Mouse (Mus musculus) hindbrain, embryonic 15.5 days (tissue): ENCODE results near the gene Wbp2. TPM values are rescaled to one million over a fixed set of nuclear protein-coding genes. Genes with fewer than 3 reads are reported as not detected.

Source experiments
- ATAC-seq: fragments of 200-750 bp; cut with Nextera tagmentation; 2 replicates; pipeline ENCODE4 v1.8.0; 2017; ENCODE audit warnings: low read depth, moderate number of reproducible peaks, moderate TSS enrichment; ENCODE audit not compliant: low FRiP score
- H3K27ac ChIP-seq: fragments of 300-500 bp; sonication (generic); replicated peaks from 2 replicates; pipeline ENCODE4 v1.5.1; 2015; ENCODE audit warnings: mild to moderate bottlenecking, inconsistent platforms
- H3K27me3 ChIP-seq: fragments of 300-500 bp; sonication (generic); 2 replicates; pipeline ENCODE4 v1.6.1; 2015; ENCODE audit warnings: control low read depth, inconsistent platforms
- H3K36me3 ChIP-seq: fragments of 300-500 bp; sonication (generic); 2 replicates; pipeline ENCODE4 v1.6.1; 2015; ENCODE audit warnings: control low read depth, inconsistent platforms
- H3K4me1 ChIP-seq: fragments of 300-500 bp; sonication (generic); replicated peaks from 2 replicates; pipeline ENCODE4 v1.6.1; 2015; ENCODE audit warnings: control low read depth, inconsistent platforms
- H3K4me2 ChIP-seq: fragments of 300-500 bp; sonication (generic); 2 replicates; pipeline ENCODE4 v1.6.1; 2015; ENCODE audit warnings: moderate library complexity, mild to moderate bottlenecking, inconsistent platforms
- H3K4me3 ChIP-seq: fragments of 300-500 bp; sonication (generic); 2 replicates; pipeline ENCODE4 v1.5.1; 2015; ENCODE audit warnings: mild to moderate bottlenecking, inconsistent platforms
- H3K9ac ChIP-seq: fragments of 300-500 bp; sonication (generic); 2 replicates; pipeline ENCODE4 v1.6.1; 2015; ENCODE audit warnings: inconsistent platforms
- H3K9me3 ChIP-seq: fragments of 300-500 bp; sonication (generic); 2 replicates; pipeline ENCODE4 v1.6.1; 2016; ENCODE audit warnings: control low read depth, inconsistent platforms
- WGBS: fragments of 180-500 bp; shearing (Covaris S2); methylation state at CpG from one replicate; pipeline ENCODE4 v1.1.7; 2015; 5-methylcytosine and 5-hydroxymethylcytosine counted together
- polyA plus RNA-seq: library from polyadenylated mRNA; unstranded; fragments of >200 nt; fragmentation: Nextera tagmentation; extraction: Ambion mirVana; gene quantifications from 2 replicates; pipeline ENCODE4 v1.2.1, GENCODE M21; 2015

Gene Wbp2
- polyA plus RNA-seq, 1 experiment from 2014 or later = 196 TPM

- 0 out of 2 replicates have a peak overlapping the region, but pooled peaks have one; percentile 40 for H3K4me3 ChIP-seq
- peaks cover 63% of the 10 kb centered on the region for H3K27me3 ChIP-seq
- no peaks in the 10 kb centered on the region for H3K9me3 ChIP-seq
- WGBS = 16% methylated on average over 19 of the region's 19 CpGs
- H3K27ac ChIP-seq = no peak overlapping the region
- no peak overlapping the region for H3K9ac ChIP-seq
- no peaks in the 10 kb centered on the region for H3K36me3 ChIP-seq
- H3K4me2 ChIP-seq = peak overlapping the region; percentile 59
- ATAC-seq = no peak
- peaks cover 48% of the 10 kb centered on the region for H3K4me1 ChIP-seq
Measured at GRCm38 (mm10) chr11:116107777-116108285, 21.0 kb upstream of the Wbp2 start.

- H3K4me3 ChIP-seq = no peak overlapping the region
Measured at GRCm38 (mm10) chr11:116106963-116107776, 20.4 kb upstream of the Wbp2 start.

DNA sequence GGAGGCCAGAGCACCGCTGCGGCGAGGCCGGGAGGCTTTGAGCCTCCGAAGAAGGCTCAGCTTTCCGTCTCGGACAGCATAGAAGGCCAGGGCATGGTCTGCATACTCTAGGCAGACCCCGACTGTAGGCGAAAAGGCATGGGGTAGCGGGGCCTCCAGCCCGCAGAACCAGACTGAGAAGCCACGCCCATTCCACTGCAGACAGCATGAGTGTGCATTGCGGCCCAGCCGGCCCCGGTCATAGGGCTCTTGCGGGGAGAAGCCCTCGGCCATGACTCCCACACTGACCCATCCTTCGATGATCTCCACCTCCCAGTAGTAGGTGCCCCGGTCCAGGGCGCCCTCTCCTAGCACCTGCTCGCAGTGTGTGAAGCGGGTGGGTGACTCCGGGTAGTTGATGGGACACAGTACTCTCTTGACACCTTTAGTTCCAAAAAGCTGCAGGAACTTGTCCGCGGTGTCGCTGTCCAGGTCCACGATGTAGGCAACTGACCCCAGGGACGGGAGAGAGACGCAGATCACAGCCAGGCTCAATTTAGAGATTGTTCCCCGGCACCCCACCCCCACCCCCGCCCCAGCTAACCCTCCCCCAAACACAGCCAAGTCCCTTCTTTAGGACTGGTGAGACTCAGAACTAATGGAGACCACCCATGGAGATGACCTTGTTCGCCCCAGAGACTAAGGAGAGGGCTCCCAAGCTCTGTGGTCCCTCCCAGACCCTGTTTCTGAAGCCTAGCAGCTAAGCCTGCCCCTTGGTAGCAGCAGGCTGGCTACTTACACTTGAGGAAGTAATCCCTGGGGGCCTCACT, 19.6 kb upstream of the Wbp2 start:
- Histone ChIP-seq H3K36me3 (no peaks in the 10 kb centered on the region), H3K9me3 (no peaks in the 10 kb centered on the region), H3K4me3 (no peak overlapping the region), H3K4me1 (peaks cover 55% of the 10 kb centered on the region), H3K27me3 (peaks cover 54% of the 10 kb centered on the region), H3K27ac (no peak overlapping the region), H3K4me2 (peak overlapping the region; percentile 18; the same call in 1 of the 2 replicates), H3K9ac (no peak overlapping the region)
- 26% methylated on average over 32 of the region's 32 CpGs for WGBS
- ATAC-seq = no peak

More at GRCm38 (mm10) chr11:116106963-116107776, 20.4 kb upstream of the Wbp2 start:
- Histone ChIP-seq H3K9me3 (no peaks in the 10 kb centered on the region), H3K9ac (no peak overlapping the region), H3K4me2 (peak overlapping the region; percentile 59), H3K27me3 (peaks cover 62% of the 10 kb centered on the region), H3K36me3 (no peaks in the 10 kb centered on the region), H3K4me1 (peaks cover 51% of the 10 kb centered on the region), H3K27ac (no peak overlapping the region)
- ATAC-seq = no peak
- WGBS = 21% methylated on average over 13 of the region's 14 CpGs

- Histone ChIP-seq H3K4me2 (no peak overlapping the region), H3K4me3 (no peak overlapping the region), H3K27ac (no peak overlapping the region), H3K27me3 (peaks cover 41% of the 10 kb centered on the region), H3K36me3 (no peaks in the 10 kb centered on the region), H3K9me3 (no peaks in the 10 kb centered on the region), H3K4me1 (peaks cover 51% of the 10 kb centered on the region), H3K9ac (no peak overlapping the region)
- 91% methylated on average over 2 of the region's 2 CpGs for whole genome bisulfite sequencing
- no peak for ATAC-seq
Measured at GRCm38 (mm10) chr11:116105065-116105464, 18.3 kb upstream of the Wbp2 start.

- Histone ChIP-seq H3K4me2 (no peak overlapping the region), H3K36me3 (no peaks in the 10 kb centered on the region), H3K4me1 (peaks cover 42% of the 10 kb centered on the region), H3K9ac (no peak overlapping the region), H3K9me3 (no peaks in the 10 kb centered on the region), H3K27me3 (peaks cover 31% of the 10 kb centered on the region), H3K4me3 (no peak overlapping the region), H3K27ac (peak overlapping the region; percentile 67)
- WGBS = 37% methylated on average over 14 of the region's 14 CpGs
- peak; percentile 39; the same call in 1 of the 2 replicates for ATAC-seq
Measured at GRCm38 (mm10) chr11:116104006-116104646, 17.3 kb upstream of the Wbp2 start.

GRCm38 (mm10) chr11:116103572-116103971, 16.8 kb upstream of the Wbp2 start:
- Histone ChIP-seq H3K9ac (no peak overlapping the region), H3K4me1 (peaks cover 38% of the 10 kb centered on the region), H3K27ac (peak overlapping the region; percentile 67), H3K4me2 (no peak overlapping the region), H3K9me3 (no peaks in the 10 kb centered on the region), H3K36me3 (no peaks in the 10 kb centered on the region), H3K4me3 (no peak overlapping the region), H3K27me3 (peaks cover 26% of the 10 kb centered on the region)
- WGBS = 75% methylated on average over 12 of the region's 12 CpGs
- no peak for ATAC-seq

- H3K9ac ChIP-seq = no peak overlapping the region
- no peaks in the 10 kb centered on the region for H3K36me3 ChIP-seq
- peaks cover 15% of the 10 kb centered on the region for H3K27me3 ChIP-seq
- WGBS = 54% methylated on average over 3 of the region's 4 CpGs
- no peak overlapping the region for H3K4me3 ChIP-seq
- H3K27ac ChIP-seq = peak overlapping the region; percentile 79
- ATAC-seq = no peak
- H3K4me2 ChIP-seq = peak overlapping the region; percentile 19; the same call in 1 of the 2 replicates
- H3K4me1 ChIP-seq = peaks cover 32% of the 10 kb centered on the region
- H3K9me3 ChIP-seq = no peaks in the 10 kb centered on the region
Measured at GRCm38 (mm10) chr11:116102472-116102871, 15.7 kb upstream of the Wbp2 start.

DNA sequence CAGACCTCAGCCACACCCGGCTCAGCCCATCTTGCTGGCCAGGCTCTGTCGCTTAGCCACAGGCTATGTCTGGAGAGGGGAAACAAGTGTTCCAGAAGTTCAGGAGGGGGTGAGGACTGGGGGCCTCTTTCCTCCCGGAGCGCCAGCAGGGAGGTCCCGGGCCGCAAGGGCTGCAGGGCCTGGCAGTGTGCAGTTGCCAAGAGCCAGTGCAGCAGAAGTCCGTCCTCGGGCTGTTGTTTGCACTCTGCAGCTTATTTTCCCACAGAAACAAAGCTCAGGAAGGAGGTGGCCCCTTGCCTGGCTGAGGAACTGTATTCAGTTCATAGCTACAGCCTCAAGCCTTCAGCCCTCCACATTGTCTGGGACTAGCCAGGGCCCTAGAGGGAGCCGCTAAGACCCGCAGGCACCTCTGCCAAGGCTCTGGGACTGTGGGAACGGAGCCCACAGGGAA, 15.2 kb upstream of the Wbp2 start:
- H3K4me2 ChIP-seq = peak overlapping the region; percentile 19; the same call in 1 of the 2 replicates
- H3K27ac ChIP-seq = peak overlapping the region; percentile 79
- no peaks in the 10 kb centered on the region for H3K36me3 ChIP-seq
- H3K4me3 ChIP-seq = no peak overlapping the region
- H3K9ac ChIP-seq = no peak overlapping the region
- peaks cover 29% of the 10 kb centered on the region for H3K4me1 ChIP-seq
- peaks cover 10% of the 10 kb centered on the region for H3K27me3 ChIP-seq
- 27% methylated on average over 10 of the region's 11 CpGs for WGBS
- H3K9me3 ChIP-seq = no peaks in the 10 kb centered on the region
- peak; percentile 87 for ATAC-seq

DNA sequence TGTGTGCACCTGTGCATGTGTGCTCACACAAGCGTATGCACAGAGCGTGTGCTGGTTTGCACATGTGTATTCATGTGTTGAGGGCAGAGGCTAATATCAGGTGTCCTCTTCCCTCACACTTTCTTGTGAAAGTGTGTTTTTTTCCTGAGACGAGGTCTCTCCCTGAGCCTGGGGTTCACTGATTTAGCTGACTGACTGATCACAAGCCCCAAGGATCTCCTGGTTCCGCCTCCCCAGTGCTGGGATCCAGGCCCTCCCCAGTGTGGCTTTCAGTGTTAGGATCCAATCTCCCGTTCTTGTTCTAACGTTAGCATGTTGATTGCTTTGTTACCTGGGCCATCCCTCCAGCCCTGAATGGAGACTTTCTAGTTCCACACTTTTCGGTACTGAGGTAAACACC, 14.0 kb upstream of the Wbp2 start:
- Histone ChIP-seq H3K4me1 (peaks cover 25% of the 10 kb centered on the region), H3K4me2 (no peak overlapping the region), H3K27ac (peak overlapping the region; percentile 79), H3K9ac (no peak overlapping the region), H3K9me3 (no peaks in the 10 kb centered on the region), H3K36me3 (no peaks in the 10 kb centered on the region), H3K4me3 (no peak overlapping the region), H3K27me3 (no peaks in the 10 kb centered on the region; the same call in 1 of the 2 replicates)
- no peak for ATAC-seq
- WGBS = 82% methylated on average over 7 of the region's 7 CpGs

DNA sequence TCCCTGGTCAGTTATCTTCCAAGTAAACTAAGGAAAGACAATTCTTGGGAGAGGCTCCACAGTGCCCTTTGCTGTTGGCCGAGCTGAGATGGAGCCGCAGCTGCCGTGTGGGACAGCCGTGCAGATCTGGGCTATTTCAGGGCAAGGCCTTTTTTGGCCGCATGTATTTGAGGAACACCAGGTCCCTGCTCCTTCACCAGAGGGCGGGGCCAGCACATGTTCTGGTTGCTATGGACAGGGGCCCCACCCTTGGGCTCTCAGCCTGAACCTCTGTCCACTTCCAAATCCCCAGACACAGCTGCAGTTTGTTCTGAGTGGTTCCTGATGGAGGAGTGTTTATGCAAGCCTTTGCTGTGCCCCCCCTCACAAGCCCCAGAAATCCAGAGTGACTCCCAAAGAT, 13.6 kb upstream of the Wbp2 start:
- H3K9ac ChIP-seq = no peak overlapping the region
- no peaks in the 10 kb centered on the region for H3K36me3 ChIP-seq
- H3K27ac ChIP-seq = no peak overlapping the region
- WGBS = 81% methylated on average over 6 of the region's 6 CpGs
- H3K4me1 ChIP-seq = peaks cover 25% of the 10 kb centered on the region
- no peaks in the 10 kb centered on the region; the same call in 1 of the 2 replicates for H3K27me3 ChIP-seq
- no peak overlapping the region for H3K4me2 ChIP-seq
- no peak overlapping the region for H3K4me3 ChIP-seq
- ATAC-seq = no peak
- H3K9me3 ChIP-seq = no peaks in the 10 kb centered on the region

DNA sequence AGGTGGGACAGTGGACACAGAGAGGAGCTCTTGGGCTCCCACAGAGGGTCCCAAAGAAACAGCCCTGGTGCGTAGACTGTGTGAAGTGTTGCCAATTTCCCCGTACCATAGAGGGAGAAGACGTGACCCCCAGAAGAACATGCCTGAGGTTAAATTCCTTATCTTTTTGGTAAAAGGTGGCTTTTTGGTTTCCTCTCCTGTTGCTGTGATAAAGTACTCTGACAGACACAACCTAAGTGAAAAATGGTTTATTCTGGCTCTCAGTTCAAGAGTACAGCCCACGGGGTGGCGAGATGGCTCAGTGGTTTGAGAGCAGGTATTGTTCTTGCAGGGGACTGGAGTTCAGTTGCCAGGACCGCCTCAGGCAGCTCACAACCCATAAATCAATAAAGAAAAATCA, 12.7 kb upstream of the Wbp2 start:
- WGBS = 90% methylated on average over 6 of the region's 6 CpGs
- Histone ChIP-seq H3K9me3 (no peaks in the 10 kb centered on the region), H3K4me1 (peaks cover 23% of the 10 kb centered on the region), H3K4me2 (no peak overlapping the region), H3K36me3 (no peaks in the 10 kb centered on the region), H3K4me3 (no peak overlapping the region), H3K27ac (no peak overlapping the region), H3K27me3 (no peaks in the 10 kb centered on the region), H3K9ac (no peak overlapping the region)
- no peak for ATAC-seq
